Mouse (Mus musculus): ENCODE results near the gene Lipm. TPM values are rescaled to one million over a fixed set of nuclear protein-coding genes. Genes with fewer than 3 reads are reported as not detected.

The Lipm gene
- polyA plus RNA-seq, 1 experiment from 2014 or later, result 4.5 TPM

- ATAC-seq (ENCODE audit: low read depth) (no peak), DNase-seq (ENCODE audit: low spot score) (no peak)
- H3K4me2 ChIP-seq (ENCODE audit: low read depth, low read length), result no peak overlapping the region
- H3K4me3 ChIP-seq (ENCODE audit: low read depth, low read length), result no peak overlapping the region
- WGBS, result 56% methylated on average over 3 of the region's 3 CpGs
- no peak overlapping the region for H3K27ac ChIP-seq (replicated peaks; ENCODE audit: low read depth, low read length)
- no peaks in the 10 kb centered on the region for H3K4me1 ChIP-seq (ENCODE audit: control insufficient read depth, insufficient read depth, low read length)
- H3K9ac ChIP-seq (ENCODE audit: low read depth, low read length), result no peak overlapping the region
- H3K9me3 ChIP-seq (ENCODE audit: control insufficient read depth, low read length), result no peaks in the 10 kb centered on the region
- H3K36me3 ChIP-seq (ENCODE audit: control insufficient read depth, insufficient read depth, low read length), result no peaks in the 10 kb centered on the region
- no peaks in the 10 kb centered on the region for H3K27me3 ChIP-seq (replicated peaks; ENCODE audit: control insufficient read depth, insufficient read depth, low read length)
Observed at GRCm38 (mm10) chr19:34171167-34171566, 70.4 kb downstream of the Lipm start.

Small RNA genes lying within 50 kb of the gene (microRNA-seq; reads per million reads assigned to microRNA genes)
- gene Gm23334 (ENCODE audit: borderline number of aligned reads), result not detected

Other genes starting within 250 kb of the Lipm start
- gene Lipf, start 139.7 kb upstream of the Lipm start, polyA plus RNA-seq (2014; fragmentation: Nextera tagmentation; extraction: Ambion mirVana), result not detected in 2 replicates
- gene Lipk, start 92.6 kb upstream of the Lipm start, polyA plus RNA-seq (2014; fragmentation: Nextera tagmentation; extraction: Ambion mirVana), result 0.45 and 0.51 TPM in 2 replicates
- gene Lipn, start 33.6 kb upstream of the Lipm start, polyA plus RNA-seq (2014; fragmentation: Nextera tagmentation; extraction: Ambion mirVana), result not detected in 2 replicates
- 2.8 and 5.4 TPM in 2 replicates for gene Ankrd22, start 65.1 kb downstream of the Lipm start, polyA plus RNA-seq (2014; fragmentation: Nextera tagmentation; extraction: Ambion mirVana)
- gene Stambpl1, start 91.3 kb downstream of the Lipm start, polyA plus RNA-seq (2014; fragmentation: Nextera tagmentation; extraction: Ambion mirVana), result 8.8 and 10.2 TPM in 2 replicates
- gene Acta2, start 154.7 kb downstream of the Lipm start, polyA plus RNA-seq (2014; fragmentation: Nextera tagmentation; extraction: Ambion mirVana), result 413 and 423 TPM in 2 replicates
- 5.5 and 5.6 TPM in 2 replicates for gene Fas, start 189.7 kb downstream of the Lipm start, polyA plus RNA-seq (2014; fragmentation: Nextera tagmentation; extraction: Ambion mirVana)